Mouse (Mus musculus) bone marrow, adult 2 months (tissue): ENCODE measurements around the gene Erg.

ENCODE experiments used
- CTCF ChIP-seq: fragments of 200-500 bp; IDR thresholded peaks from 2 replicates; pipeline ENCODE4 v1.5.1; 2011; ENCODE audit warnings: low read length, control low read depth; ENCODE audit not compliant: control insufficient read depth, insufficient read depth
- POLR2A ChIP-seq: fragments of 200-500 bp; IDR thresholded peaks from 2 replicates; pipeline ENCODE4 v1.6.1; 2011; ENCODE audit warnings: low read depth, mild to moderate bottlenecking, control low read depth, low read length, borderline replicate concordance; ENCODE audit not compliant: control insufficient read depth

- TF ChIP-seq CTCF (no peak), POLR2A (no peak)
These were observed 16.1 kb upstream of the Erg start for GRCm38 (mm10) chr16:95602504-95602903.
